Comparison of ENCODE assay signal across 9 mouse cellular contexts in the genomic region with DNA sequence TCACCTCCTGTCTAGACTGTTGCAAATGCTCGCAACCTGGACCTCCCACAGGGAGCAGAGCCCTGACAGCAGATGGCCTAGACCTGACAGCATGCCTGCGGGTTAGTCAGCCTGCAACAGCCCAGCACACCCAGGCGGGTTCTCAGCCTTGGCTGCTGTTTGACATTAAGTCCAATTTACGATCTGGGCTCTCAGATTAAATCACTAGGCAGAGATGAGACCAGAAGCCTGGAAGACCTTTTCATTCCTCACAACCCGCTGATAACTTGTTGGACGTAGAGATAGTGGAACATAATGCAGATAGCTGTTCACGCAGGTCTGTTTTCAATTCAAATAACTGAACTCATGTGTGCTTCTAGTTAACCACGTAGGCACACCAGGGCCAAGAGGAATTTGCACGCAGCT.
A peak's percentile ranks its signal among the peaks of the same experiment; 100 is the strongest.
DNase-seq lines count a peak whose midpoint lies in the region; ATAC-seq and TF ChIP-seq lines count a peak whose summit lies in the region.
"Had no signal": no experiment of that assay in that cellular context is flagged by ENCODE, and none has a peak within 500 bp of the region (broad histone marks: within the 10 kb centered on the region; RNA-seq: fewer than 3 reads in every experiment).

No protein-coding gene starts in this region.

- H3K4me2 ChIP-seq in heart, embryonic 12.5 days: no peak overlapping the region
- no peak overlapping the region for H3K4me2 ChIP-seq in lung, postnatal 0 days (replicated peaks; ENCODE audit: low read depth, low read length)
- no peak overlapping the region for H3K4me2 ChIP-seq in heart, embryonic 11.5 days
- H3K4me2 ChIP-seq: neural tube, embryonic 13.5 days had no signal

- no peaks in the 10 kb centered on the region for H3K36me3 ChIP-seq in heart, embryonic 12.5 days
- no peaks in the 10 kb centered on the region for H3K36me3 ChIP-seq in lung, postnatal 0 days (ENCODE audit: insufficient read depth, low read length)
- no peaks in the 10 kb centered on the region for H3K36me3 ChIP-seq in heart, embryonic 11.5 days (ENCODE audit: control insufficient read depth, insufficient read depth, low read length)
- H3K36me3 ChIP-seq: neural tube, embryonic 13.5 days had no signal

- H3K27me3 ChIP-seq in heart, embryonic 12.5 days (replicated peaks): no peaks in the 10 kb centered on the region
- H3K27me3 ChIP-seq in lung, postnatal 0 days (replicated peaks; ENCODE audit: insufficient read depth, low read length): no peaks in the 10 kb centered on the region
- H3K27me3 ChIP-seq in heart, embryonic 11.5 days (ENCODE audit: control insufficient read depth, insufficient read depth, low read length): no peaks in the 10 kb centered on the region
- H3K27me3 ChIP-seq: neural tube, embryonic 13.5 days had no signal

- no peak overlapping the region for H3K27ac ChIP-seq in heart, embryonic 12.5 days (ENCODE audit: poor library complexity, severe bottlenecking)
- no peak overlapping the region for H3K27ac ChIP-seq in lung, postnatal 0 days (ENCODE audit: low read length)
- H3K27ac ChIP-seq in heart, embryonic 11.5 days (ENCODE audit: low read depth, low read length): no peak overlapping the region
- H3K27ac ChIP-seq: neural tube, embryonic 13.5 days had no signal

- ATAC-seq in heart, embryonic 12.5 days (ENCODE audit: insufficient number of reproducible peaks, low FRiP score): no peak
- peak; percentile 49; the same call in 1 of the 2 replicates for ATAC-seq in lung, postnatal 0 days
- ATAC-seq in heart, embryonic 11.5 days (replicated peaks; ENCODE audit: insufficient number of reproducible peaks, low FRiP score, low TSS enrichment): no peak

- WGBS in heart, embryonic 12.5 days: 37% methylated on average over 9 of the region's 9 CpGs
- 54% methylated on average over 9 of the region's 9 CpGs for WGBS in lung, postnatal 0 days
- WGBS in heart, embryonic 11.5 days (ENCODE audit: insufficient replicate concordance): 39% methylated on average over 9 of the region's 9 CpGs

- no peaks in the 10 kb centered on the region for H3K9me3 ChIP-seq in heart, embryonic 12.5 days (replicated peaks)
- H3K9me3 ChIP-seq in lung, postnatal 0 days (ENCODE audit: low read length): no peaks in the 10 kb centered on the region
- no peaks in the 10 kb centered on the region for H3K9me3 ChIP-seq in heart, embryonic 11.5 days (replicated peaks; ENCODE audit: control insufficient read depth, low read length)
- H3K9me3 ChIP-seq: neural tube, embryonic 13.5 days had no signal

- H3K9ac ChIP-seq in heart, embryonic 12.5 days: no peak overlapping the region
- no peak overlapping the region for H3K9ac ChIP-seq in lung, postnatal 0 days (replicated peaks; ENCODE audit: low read depth)
- H3K9ac ChIP-seq in heart, embryonic 11.5 days (ENCODE audit: low read depth, low read length): no peak overlapping the region
- H3K9ac ChIP-seq: neural tube, embryonic 13.5 days had no signal

- DNase-seq in heart, adult 8-10 months (ENCODE audit: low spot score): peak; percentile 2
- peak; percentile 43 for DNase-seq in cerebellum, adult 11 months
- peak; percentile 5 to 21 for DNase-seq in gastrocnemius, adult 8-10 months (ENCODE audit: low spot score in 2 of 2)
- DNase-seq in lung, postnatal 0 days (ENCODE audit: low spot score): peak; percentile 18
- no peak for DNase-seq in B cell, adult 2 months
- no peak for DNase-seq in frontal cortex, postnatal 14 days (ENCODE audit: low spot score in 2 of 2)

- no peak for TF ChIP-seq EP300 in lung, postnatal 0 days (IDR thresholded peaks at IDR 0.05)

- TF ChIP-seq CTCF in lung, postnatal 0 days (IDR thresholded peaks at IDR 0.05): no peak

- H3K4me3 ChIP-seq in heart, embryonic 12.5 days: no peak overlapping the region
- no peak overlapping the region for H3K4me3 ChIP-seq in lung, postnatal 0 days (ENCODE audit: low read depth, low read length)
- H3K4me3 ChIP-seq in heart, embryonic 11.5 days (ENCODE audit: low read depth, low read length): no peak overlapping the region
- H3K4me3 ChIP-seq: neural tube, embryonic 13.5 days had no signal

- H3K4me1 ChIP-seq in heart, embryonic 12.5 days (replicated peaks): 0 out of 2 replicates have a peak, but pooled peaks cover 4% of the 10 kb centered on the region
- no peaks in the 10 kb centered on the region for H3K4me1 ChIP-seq in lung, postnatal 0 days (ENCODE audit: insufficient read depth, low read depth, low read length)
- H3K4me1 ChIP-seq in heart, embryonic 11.5 days (ENCODE audit: control insufficient read depth, insufficient read depth, low read length): no peaks in the 10 kb centered on the region
- H3K4me1 ChIP-seq: neural tube, embryonic 13.5 days had no signal

Comparison
In these comparisons a context has a peak if more than half of its experiments do, and no peak if none do; other contexts are left out.
1. DNase-seq: peak in heart, adult 8-10 months (single experiment), cerebellum, adult 11 months (single experiment), gastrocnemius, adult 8-10 months (2 of 2) and lung, postnatal 0 days (single experiment); none in B cell, adult 2 months (0 of 2) and frontal cortex, postnatal 14 days (0 of 2).